Mouse (Mus musculus) cerebellum, postnatal 14 days (tissue): ENCODE data around the gene Efs.

Experiments used
- DNase-seq, 2 experiments: peaks; one replicate each; pipeline ENCODE4 v3.0.0; 2021; ENCODE audit warnings: mixed read lengths in 2 of 2

The Efs gene

DNA sequence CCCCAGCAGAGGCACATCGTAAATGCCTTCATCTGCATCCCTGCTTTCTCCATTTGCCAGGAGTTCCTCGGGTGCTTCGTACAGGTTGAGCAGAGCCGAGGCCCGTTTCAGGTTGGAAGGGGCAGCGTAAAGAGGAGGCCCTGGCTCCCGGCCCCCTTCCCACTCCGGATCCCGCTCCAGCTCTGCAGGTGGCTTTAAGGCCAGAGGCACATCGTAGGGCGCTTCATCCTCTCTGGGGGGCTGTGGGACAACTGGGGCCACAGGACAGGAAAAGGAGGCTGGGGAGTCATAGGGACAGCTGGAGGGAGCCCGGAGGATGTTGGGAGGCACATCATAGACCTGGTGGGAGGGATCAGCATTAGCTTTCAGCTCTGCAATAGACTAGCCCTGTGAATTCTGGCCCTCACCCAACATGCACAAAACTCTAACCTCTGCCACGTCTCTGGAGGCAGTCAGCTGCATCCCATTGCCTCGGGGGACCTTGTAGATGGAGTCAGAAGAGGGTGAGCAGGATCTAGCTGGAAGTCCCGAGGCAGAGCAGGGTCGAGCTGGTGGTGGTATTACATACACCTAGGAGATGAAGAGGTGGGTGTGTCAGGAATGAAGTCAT lies 5.7 kb downstream of the Efs start:
- DNase-seq: no peak

DNA sequence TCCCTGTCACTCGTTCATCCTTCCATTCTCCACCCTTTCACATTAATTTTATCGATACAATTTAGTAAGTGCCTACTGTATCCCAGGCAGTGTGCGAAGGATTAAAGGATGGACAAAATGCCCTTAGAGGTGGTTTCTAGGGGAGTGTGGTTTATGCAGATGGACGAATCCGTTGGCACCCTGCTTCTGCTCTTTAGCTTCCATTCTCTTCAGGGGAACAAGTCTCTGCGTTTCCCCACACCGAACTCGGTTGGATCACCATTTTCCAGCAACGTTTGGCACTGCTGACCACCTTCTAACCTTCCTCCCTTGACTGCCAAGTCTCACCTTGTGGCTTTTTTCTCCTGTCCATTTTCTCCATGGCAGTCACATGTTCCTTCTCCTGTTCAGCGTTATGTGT lies 12.6 kb downstream of the Efs start:
- DNase-seq: peak; percentile 48 to 55

DNA sequence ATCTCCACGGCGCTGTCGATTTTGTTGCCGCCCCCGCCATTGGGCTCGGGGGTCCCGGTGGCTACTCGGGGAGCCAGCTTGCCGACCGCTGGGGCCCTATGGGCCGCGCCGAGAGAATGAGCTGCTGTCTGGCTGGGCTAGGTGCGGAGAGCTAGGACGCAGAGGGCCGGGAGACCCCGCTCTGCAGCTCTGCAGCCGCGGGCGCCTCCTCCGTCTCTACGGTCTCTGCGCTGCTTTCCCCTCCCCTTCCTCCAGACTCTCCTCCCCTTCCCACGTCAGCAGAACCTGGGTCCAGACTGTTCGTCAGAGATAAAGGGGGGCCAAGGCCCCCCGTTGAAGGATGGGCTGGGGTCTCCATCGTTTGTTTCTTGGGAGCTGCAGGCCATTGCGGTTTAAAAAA lies 13.0 kb downstream of the Efs start, which contains the start of gene Slc22a17:
Gene Slc22a17 (minus strand): TSS at position 247 of the 400 bp plus-strand sequence.
- peak; percentile 89 for DNase-seq

DNA sequence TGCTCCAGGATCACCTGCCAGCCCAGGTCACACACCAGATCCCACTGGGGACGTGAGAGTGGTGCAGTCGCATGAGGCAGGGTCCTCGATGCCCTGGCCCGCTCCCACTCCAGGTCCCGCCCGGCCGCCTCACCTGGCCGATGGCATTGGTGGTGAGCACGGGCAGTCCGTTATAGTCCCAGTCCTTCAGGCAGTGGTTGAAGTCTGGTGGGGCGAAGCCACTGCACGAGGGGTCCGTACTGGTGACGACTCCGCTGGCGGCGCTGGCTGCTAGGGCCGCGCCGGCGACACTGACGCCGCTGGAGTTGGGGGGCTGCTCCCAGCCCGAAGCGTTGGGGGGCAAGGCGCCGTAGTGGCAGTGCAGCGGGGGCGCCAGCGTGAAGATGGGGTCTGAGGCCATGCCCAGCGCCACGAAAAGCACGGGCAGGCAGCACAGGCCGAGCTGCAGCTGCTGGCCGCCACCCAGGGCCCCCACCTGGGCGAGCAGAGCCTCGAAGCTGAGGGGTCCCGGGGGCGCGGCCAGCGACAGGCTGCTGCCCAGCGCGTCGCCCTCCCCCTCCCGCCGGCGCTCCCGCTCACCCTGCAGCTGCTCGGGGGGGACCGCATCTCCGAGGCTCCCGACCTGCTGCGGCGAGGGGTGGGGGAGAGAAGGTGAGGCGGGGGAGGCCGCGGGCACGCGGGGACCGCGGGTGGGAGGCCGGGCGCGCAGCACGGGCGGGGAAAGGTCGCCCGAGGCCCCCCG lies 13.6 kb downstream of the Efs start:
- DNase-seq: peak; percentile 70 to 80

DNA sequence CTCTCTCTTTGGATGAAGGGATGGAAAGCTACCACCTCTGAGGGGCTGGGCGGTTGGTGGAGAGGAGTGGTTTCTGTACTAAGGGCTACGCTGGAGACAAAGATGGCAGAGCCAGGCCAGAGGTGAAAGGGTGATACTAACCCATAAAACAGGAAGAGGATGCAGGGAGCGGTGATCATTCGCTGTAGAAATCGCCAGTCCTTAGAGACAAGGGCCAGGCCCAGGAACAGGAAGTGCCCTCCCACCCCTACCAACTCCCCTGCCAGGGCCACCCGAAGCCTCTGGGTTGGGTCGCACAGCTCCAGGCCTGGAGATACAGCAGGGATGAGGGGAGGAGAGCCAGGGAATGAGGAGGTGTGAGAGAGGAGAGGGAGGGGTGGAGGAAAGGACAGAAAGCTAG lies 17.2 kb downstream of the Efs start:
- no peak for DNase-seq

DNA sequence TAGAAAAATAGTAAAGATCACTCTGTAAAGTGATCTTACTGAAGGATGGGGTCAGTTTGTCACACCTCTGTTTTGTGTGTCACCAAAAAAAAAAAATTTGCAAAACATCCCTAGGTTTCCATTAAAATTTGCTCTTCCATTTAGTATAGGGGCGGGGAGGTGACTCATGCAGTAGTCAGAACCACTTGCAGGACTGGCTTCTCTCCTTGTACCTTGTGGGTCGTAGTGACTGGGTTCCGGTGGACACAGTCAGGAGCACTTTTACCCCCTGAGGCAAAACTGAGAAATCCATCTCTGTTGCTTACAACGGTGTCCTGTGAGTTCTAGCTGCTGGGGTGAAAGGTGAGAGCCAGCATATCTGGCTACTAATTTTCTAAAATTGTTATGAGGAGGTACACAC lies 22.3 kb downstream of the Efs start:
- no peak for DNase-seq

DNA sequence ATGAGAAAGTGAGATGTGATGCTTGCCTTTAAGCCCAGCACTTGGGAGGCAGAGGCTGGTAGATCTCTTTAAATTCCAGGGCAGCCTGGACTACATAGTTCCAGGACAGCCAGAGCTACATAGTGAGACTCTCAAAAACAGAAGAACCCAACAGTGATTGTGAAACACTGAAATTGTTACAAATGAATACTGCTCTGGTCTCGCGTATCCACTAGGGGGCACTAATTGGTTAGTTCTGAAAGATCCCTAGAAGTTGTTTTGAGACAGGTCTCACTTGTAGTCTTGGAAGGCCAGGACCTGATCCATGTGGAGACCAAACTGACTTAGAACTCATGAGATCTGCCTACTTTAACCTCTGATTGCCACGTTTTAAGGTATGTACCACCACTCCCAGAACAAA lies 25.5 kb downstream of the Efs start:
- peak; percentile 82 to 83 for DNase-seq

DNA sequence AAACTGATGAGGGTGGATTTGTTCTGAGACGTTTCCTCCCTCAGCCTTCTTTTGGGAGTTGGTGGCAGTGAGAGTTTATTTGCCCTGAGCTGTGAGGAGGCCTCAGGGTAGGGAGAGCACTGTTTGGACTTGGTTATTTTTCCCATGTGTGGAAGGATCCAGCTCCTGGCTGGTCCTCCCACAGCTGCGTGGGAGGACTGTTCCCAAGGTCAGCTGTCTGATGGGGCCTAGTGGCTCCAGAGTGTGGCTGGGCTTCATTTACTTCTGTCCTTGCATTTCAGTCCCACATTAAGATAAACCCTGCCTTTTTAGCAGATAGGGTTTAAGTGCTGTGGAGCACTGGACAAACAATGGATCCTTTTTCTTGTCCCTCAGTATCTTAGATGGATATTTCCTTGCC lies 28.5 kb downstream of the Efs start:
- DNase-seq: no peak

DNA sequence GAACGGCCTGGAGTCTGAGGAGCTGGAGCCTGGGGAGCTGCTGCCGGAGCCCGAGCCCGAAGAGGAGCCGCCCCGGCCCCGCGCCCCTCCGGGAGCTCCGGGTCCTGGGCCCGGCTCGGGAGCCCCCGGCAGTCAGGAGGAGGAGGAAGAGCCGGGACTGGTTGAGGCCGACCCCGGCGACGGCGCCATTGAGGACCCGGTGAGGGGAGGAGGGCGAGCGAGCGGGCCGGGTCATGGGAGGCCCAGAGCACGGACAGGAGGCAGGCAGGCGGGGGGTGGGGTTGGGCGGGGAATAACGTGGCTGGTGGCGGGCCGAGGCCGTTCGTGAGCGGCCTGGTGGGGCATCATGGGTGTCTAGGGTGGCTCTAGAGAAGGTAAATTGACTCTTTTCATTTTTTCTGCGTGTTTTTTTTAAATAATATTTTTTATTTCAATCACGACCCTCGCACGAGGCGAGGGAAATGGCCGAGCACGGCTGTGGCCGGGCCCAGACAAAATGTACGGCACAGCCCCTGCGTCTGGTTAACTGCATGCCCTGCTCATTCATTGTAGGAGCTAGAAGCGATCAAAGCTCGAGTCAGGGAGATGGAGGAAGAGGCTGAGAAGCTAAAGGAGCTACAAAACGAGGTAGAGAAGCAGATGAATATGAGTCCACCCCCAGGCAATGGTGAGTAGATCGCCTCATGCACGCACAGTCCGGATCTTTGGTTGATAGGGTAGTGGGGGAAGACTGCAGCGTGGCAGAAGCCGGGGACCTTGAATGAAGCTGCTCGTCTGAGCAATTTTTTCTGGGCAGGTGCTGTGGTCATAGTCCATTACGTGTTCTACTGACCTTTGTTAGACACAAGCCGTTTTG lies 31.4 kb downstream of the Efs start:
- peak; percentile 79 for DNase-seq

DNA sequence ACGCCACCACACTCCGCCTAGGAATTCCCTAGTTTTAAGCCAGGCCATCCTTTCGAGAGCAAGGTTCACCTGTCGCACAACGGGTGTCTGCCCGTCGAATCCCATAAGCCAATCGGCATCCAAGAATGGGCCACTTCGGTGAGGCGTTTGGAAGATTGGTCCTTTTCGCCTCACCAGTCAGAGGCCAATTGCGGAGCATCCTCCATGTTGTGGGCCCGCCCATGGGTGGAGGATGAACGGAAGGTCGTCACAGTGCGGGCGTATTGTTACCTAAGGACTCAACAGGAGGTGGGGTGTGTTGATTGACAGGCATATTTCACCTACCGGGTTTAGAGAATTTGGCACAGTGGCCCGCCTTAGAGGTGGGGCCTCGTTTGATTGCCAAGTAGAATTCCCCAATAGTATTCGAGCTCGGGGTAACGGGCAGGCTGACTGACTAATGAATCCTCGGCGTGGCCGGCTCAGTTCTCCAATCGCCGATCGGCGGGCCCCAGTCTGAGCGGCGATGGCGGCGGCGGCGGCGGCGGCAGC lies 32.2 kb downstream of the Efs start:
- DNase-seq: peak; percentile 97 to 99

DNA sequence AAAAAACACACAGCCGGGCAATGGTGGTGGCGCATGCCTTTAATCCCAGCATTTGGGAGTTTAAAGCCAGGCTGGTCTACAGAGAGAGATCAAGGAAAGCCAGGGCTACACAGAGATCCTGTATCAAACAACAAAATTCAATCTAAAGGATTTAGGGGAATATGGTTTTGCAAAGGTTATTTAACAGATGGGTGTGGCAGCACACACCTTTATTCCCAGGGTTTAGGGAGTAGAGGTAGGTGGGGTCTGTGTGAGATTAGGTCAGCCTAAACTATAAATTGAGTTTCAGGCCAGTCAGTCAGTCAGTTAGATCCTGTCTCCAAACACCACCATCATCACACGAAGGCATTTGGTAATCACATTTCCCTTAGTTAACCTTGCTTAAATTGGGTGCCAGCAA lies 33.7 kb downstream of the Efs start, which contains the start of gene Pabpn1:
Gene Pabpn1 (plus strand): TSS at position 301 of the 400 bp plus-strand sequence.
- DNase-seq: no peak

DNA sequence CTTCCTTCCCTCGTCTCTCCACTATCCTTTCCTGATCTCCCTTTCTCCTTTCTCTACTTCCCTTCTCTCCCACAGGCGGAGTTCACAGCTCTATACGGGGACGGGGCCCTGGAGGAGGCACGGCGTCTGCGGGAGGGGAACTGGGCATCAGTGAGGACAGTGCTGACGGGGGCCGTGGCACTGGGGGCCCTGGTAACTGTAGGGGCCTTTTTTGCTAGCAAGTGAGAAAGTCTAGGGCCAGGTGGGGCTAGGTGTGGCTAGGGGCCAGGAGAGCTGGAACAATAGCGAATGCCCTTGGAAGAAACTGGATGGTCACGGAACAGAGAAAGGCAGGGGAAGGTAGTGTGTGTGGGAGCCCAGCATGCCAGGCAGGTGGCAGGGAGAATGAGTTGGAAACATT lies 40.6 kb downstream of the Efs start:
- DNase-seq: no peak

DNA sequence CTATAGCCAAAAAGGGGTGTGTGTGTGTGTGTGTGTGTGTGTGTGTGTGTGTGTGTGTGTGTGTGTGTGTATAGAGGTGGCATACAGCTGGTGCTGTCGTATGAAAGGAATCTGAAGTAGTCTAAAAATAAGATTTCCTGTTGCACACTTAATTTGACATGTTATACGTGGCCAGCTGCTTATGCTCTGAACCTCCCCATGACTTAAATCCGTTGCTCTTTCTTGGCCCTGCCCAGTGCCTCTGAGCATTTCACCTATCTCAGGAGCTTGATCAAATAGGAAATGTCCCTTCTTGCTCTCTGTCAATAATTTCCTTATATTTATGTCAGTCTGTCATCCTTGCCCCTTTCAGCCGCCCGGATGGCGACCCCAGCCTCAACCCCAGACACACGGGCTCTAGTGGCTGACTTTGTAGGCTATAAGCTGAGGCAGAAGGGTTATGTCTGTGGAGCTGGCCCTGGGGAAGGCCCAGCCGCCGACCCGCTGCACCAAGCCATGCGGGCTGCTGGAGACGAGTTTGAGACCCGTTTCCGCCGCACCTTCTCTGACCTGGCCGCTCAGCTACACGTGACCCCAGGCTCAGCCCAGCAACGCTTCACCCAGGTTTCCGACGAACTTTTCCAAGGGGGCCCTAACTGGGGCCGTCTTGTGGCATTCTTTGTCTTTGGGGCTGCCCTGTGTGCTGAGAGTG lies 41.8 kb downstream of the Efs start:
- no peak for DNase-seq

DNA sequence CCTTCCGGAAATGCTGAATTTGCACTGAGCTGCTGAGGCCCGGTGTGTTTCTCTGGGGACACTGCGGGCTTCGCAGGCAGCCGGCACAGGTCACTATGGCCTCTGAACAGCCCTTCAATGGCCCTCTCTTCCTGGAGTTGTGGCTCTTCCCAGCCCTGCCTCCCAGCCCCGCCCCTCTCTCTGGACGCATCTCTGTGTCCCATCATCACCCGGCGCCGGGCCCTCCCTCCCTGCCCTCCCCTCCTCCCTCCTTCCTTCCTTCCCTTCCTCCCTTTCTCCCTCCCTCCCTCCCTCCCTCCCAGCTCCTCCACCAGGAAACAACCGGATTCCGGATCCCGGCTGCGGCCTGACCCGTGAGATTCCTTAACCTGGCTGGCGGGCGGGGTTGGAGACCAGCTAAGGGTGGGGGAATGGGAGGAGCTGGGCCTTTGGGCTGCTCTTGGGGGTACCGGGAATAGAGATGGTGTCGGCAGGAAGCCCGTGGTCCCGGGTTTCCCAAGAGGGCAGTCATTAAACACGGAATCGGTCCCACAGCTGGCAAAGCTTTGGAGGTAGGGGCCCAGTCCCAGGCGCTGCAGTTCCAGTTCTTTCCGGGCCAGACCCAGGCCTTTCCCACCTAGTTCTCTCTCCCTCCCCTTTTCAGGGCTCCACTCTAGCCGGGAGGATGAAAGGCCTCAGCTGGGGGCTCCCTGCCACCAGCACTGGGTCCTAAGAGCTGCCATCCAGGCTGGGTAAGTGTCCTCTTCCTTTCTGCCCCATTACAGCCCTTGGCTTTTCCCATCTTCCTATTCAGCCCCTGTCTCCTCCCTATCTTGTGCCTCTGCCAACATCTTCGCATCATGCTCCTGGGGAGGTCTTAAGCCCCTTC lies 42.5 kb downstream of the Efs start, which contains the start of the genes Bcl2l2 and Gm20521:
Gene Bcl2l2 (plus strand): TSS at position 224 of the 868 bp plus-strand sequence.
Gene Gm20521 (plus strand): TSS at position 288 of the 868 bp plus-strand sequence.
- peak; percentile 89 to 96 for DNase-seq

DNA sequence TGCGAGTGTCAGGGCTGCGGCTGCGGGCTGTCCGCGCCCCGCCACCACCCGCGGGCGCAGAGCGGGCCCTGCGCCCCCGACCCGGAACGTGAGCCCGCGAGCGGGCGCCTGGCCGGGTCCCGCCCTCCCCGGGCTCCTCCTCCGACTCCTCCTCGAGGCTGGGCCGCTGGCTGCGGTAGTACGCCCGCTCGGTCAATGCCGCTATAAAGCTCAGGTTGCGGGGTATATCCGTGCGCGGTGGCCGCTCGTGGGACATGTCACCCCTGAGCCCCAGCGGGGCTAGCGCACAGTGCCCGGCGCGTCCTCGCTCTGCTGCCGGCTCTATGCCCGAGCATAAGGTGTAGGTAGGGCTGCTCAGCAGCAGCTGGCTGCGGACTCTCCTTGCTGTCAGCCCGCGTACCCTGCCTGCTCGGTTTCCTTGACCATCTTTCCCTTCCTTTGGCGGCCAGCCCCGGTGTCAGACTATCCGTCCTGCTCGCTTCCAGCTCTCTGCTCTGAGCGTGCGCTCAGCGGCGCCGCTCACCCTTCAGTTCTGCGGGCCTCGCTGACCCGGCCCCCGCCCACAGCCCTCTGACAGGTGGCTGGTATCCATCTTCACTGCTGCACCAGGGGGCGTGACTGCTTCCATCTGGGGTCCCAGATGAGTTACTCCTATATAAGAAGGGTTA lies 48.7 kb downstream of the Efs start, which contains the start of gene Ppp1r3e:
Gene Ppp1r3e (minus strand): TSS at position 503 of the 668 bp plus-strand sequence.
- DNase-seq: peak; percentile 84 to 87

DNA sequence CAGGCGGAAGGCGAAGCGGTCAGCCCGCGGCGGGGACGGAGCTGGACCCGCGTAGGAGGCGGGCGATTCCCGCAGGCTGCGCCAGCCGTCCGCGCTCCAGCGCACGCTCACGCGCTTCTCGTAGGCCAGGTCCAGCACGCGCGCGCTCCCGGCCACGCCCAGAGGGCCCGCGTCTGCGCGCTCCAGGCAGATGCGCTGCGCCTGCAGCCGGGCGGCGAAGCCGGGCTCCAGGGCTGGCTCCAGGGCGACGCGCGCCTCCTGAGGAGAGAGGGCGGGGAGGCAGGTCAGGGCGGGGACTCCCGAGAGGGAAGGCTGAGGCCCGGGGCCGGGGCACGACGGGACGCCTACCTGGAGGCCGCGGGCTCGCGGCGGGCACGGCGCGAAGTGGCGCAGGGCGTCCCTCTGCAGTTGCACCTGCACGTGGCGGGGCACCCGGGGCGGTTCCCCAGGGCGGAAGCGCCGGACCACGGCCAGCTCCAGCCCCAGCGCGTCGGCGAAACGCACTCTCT lies 49.3 kb downstream of the Efs start:
- peak; percentile 94 to 97 for DNase-seq

DNA sequence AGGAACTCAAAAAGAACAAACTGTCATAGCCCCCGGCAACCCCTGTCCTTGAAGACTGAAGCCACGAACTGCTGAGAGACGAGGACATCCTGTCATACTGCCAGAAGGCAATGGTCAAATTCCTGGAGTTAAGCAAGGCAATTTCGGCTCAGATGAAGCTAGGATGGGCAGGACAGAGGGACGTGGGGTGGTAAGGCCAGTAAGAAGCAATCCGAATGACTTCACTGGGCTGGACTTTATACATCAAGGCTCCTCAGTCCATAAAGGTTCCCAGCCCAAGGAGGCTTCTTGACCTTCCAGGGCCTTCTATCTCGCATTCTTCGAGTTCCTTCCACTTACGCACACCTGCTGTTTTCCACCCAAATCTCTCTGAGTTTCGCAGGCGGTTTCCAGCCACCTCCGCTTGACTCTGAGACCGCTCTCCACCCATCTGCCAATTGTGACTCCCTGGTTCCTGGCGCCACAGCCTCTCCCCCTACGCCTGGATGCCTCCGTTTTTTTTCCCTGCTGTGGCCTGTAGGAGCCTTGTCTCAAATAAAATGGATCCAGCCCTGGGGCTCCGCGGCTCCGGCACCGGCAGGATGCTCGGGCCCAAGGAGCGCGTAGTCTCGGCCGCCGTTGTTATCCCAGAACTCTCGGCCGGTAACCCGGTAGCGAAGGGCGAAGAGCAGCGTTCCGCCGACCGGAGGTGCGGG lies 49.9 kb downstream of the Efs start:
- no peak for DNase-seq

DNA sequence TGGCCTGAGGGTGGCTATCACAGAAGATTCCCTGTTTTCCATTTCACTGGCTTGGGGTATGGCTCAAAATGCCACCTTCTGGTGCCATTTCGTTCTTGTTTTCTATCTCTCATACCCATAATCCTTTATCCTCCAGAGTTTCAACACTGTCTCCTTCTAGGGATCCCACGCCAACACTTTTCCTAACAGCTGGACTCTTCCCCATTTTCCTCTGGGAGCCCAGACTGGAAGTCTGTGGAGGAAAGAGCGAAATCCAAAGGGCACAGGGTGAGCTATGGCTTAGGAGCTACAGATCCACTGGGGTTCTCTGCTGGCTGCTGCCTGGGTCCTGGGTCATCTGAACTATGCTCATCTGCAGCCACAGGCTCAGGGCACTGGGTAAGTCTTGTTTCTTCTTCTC lies 51.8 kb downstream of the Efs start:
- no peak for DNase-seq

DNA sequence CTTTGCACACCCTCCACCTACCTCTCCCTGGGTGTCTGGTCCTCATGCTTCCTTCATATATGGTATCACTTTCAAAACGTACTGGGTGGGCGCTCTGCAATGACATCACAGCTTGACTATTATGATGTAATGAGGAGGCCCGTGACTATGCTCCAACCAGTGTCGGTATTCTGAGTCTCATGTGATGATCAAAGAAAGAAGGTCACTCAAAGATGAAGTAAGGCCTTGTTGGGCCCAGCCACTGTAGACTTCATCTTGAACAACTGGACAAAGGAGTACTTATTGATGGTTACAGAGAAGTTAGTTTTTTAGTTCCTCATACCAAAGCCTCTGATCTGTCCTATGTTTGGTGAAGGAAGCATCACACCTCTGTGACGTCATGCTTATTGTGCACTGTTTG lies 55.1 kb downstream of the Efs start, which contains the start of gene Homez:
Gene Homez (minus strand): TSS at position 101 of the 400 bp plus-strand sequence.
- DNase-seq: no peak

DNA sequence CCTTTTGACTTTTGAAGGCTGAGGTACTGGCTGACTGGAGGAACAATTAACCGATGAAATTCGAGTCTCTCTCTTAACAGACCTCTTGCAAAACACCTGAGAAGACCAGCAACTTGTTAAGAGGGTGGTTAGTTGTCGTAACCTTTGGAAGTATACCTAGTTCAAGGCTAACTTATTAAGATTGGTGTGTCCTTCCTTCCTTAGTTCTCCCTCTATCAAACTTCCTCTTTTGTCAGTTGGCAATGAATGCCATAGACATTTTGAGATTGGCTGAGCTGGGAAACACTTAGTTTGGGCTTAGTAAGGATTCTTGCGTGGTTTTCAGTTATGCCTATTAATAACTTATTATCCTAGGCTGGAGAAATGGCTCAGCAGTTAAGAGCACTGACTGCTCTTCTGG lies 57.9 kb downstream of the Efs start:
- DNase-seq: no peak
